Mouse (Mus musculus): ENCODE measurements at regions not wholly inside any gene's neighbourhood (a gene's known extent, or its start where the extent isn't known, plus 50 kb on each side); places are given as distances from the start of the nearest gene placed in this dataset.

GRCm38 (mm10) chr8:50443501-50444165 is 1599.9 kb upstream of the Tenm3 start:
- no peaks in the 10 kb centered on the region for H3K4me1 ChIP-seq (replicated peaks)
- no peak overlapping the region for H3K27ac ChIP-seq
- no peak overlapping the region for H3K4me2 ChIP-seq
- 0 out of 2 replicates have a peak, but pooled peaks have one; percentile 54 for ATAC-seq (ENCODE audit: low FRiP score)
- no peaks in the 10 kb centered on the region for H3K27me3 ChIP-seq
- WGBS = 83% methylated on average over 4 of the region's 4 CpGs
- no peak overlapping the region for H3K4me3 ChIP-seq
- no peaks in the 10 kb centered on the region for H3K9me3 ChIP-seq
- no peak overlapping the region for H3K9ac ChIP-seq
- no peaks in the 10 kb centered on the region for H3K36me3 ChIP-seq

All from hindbrain, embryonic 13.5 days (tissue).